Mouse (Mus musculus) olfactory bulb, adult 2 months (tissue): ENCODE data around the gene Dppa5a.

Experiments
- CTCF ChIP-seq: fragments of 200-500 bp; IDR thresholded peaks from 2 replicates; pipeline ENCODE4 v1.5.1; 2012; ENCODE audit warnings: low read depth, mild to moderate bottlenecking, low read length, moderate library complexity; ENCODE audit not compliant: insufficient read depth
- POLR2A ChIP-seq: fragments of 200-500 bp; IDR thresholded peaks from 2 replicates; pipeline ENCODE4 v1.6.1; 2012; ENCODE audit warnings: mild to moderate bottlenecking, low read depth, low read length, moderate library complexity; ENCODE audit not compliant: insufficient read depth

GRCm38 (mm10) chr9:78354665-78355578 lies 13.1 kb downstream of the Dppa5a start:
- TF ChIP-seq CTCF (no peak), POLR2A (no peak)
